Mouse (Mus musculus) embryonic facial prominence, embryonic 14.5 days (tissue): Measurements from ENCODE around the gene Pole4. TPM values are rescaled to one million over a fixed set of nuclear protein-coding genes. Genes with fewer than 3 reads are reported as not detected.

Experiments used
- ATAC-seq: fragments of 200-750 bp; cut with Nextera tagmentation; 2 replicates; pipeline ENCODE4 v1.8.0; 2017; ENCODE audit warnings: low read depth, moderate number of reproducible peaks, moderate TSS enrichment
- DNase-seq: peaks from one replicate; pipeline ENCODE4 v3.0.0-alpha.2; 2015; ENCODE audit warnings: low spot score
- H3K27ac ChIP-seq: fragments of 300-500 bp; sonication (generic); replicated peaks from 2 replicates; pipeline ENCODE4 v1.5.1; 2014; ENCODE audit warnings: low read depth, mild to moderate bottlenecking, low read length, moderate library complexity
- H3K27me3 ChIP-seq: fragments of 300-500 bp; sonication (generic); replicated peaks from 2 replicates; pipeline ENCODE4 v1.6.1; 2014; ENCODE audit warnings: low read length; ENCODE audit not compliant: control insufficient read depth, insufficient read depth
- H3K36me3 ChIP-seq: fragments of 300-500 bp; sonication (generic); 2 replicates; pipeline ENCODE4 v1.6.1; 2014; ENCODE audit warnings: low read length, mixed read lengths; ENCODE audit not compliant: control insufficient read depth, insufficient read depth
- H3K4me1 ChIP-seq: fragments of 300-500 bp; sonication (generic); 2 replicates; pipeline ENCODE4 v1.6.1; 2014; ENCODE audit warnings: antibody characterized with exemption, low read length; ENCODE audit not compliant: control insufficient read depth, insufficient read depth
- H3K4me2 ChIP-seq: fragments of 300-500 bp; sonication (generic); 2 replicates; pipeline ENCODE4 v1.6.1; 2014; ENCODE audit warnings: low read depth, mild to moderate bottlenecking, low read length, moderate library complexity, mixed read lengths
- H3K4me3 ChIP-seq: fragments of 300-500 bp; sonication (generic); 2 replicates; pipeline ENCODE4 v1.5.1; 2014; ENCODE audit warnings: low read depth, mild to moderate bottlenecking, low read length
- H3K9ac ChIP-seq: fragments of 300-500 bp; sonication (generic); 2 replicates; pipeline ENCODE4 v1.6.1; 2014; ENCODE audit warnings: low read depth, mild to moderate bottlenecking, low read length, moderate library complexity, mixed read lengths
- H3K9me3 ChIP-seq: fragments of 300-500 bp; sonication (generic); 2 replicates; pipeline ENCODE4 v1.6.1; 2016; ENCODE audit warnings: low read length; ENCODE audit not compliant: control insufficient read depth
- WGBS: fragments of 180-500 bp; shearing (Covaris S2); extraction: QIAGEN DNeasy Blood & Tissue Kit; methylation state at CpG from one replicate; pipeline ENCODE4 v1.1.7; 2014; 5-methylcytosine and 5-hydroxymethylcytosine counted together
- polyA plus RNA-seq: library from polyadenylated mRNA; unstranded; fragments of >200 nt; fragmentation: Nextera tagmentation; extraction: Ambion mirVana; gene quantifications from 2 replicates; pipeline ENCODE4 v1.2.1, GENCODE M21; 2014

The Pole4 gene
- polyA plus RNA-seq, 1 experiment from 2014 or later, result 96.9 TPM

DNA sequence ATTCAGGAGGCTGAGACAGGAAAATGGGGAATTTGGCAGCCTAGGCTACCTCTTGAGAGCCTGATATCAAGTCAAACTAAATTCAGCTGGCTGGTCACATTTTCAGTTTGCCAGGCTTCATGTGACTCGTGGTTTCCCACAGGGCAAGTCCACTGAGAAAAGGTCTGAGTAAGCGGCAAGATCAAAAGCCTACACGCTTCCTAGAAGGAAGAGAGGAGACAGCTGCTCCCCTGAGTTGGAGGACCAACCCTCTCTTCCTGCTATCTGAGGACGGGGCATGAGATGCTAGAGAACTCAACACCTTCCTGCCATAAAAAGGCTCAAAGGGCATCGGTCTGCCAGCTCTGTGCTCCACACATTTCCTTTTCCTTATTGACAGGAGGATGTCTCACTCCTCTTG lies 41.9 kb upstream of the Pole4 start:
- ATAC-seq, result no peak
- H3K4me3 ChIP-seq, result no peak overlapping the region
- 64% methylated on average over 5 of the region's 5 CpGs for WGBS

DNA sequence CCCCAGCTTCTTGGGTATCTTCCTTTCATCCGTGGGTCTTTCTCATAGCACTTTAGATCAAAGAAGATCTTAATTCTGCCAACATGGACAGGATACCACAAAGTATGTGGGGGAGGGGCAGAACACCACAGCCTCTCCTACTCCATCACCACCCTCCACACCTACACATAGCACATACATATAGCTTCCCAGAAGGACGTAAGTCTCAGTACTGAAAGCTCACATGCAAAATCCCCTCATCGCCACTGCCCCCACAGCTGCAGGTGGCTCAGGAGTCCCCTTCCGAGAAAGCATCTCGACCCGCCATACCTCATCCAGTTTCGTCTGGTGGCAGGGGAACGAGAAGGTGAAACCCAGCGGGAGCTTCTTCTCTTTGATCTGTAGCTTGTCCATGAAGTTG lies 39.4 kb upstream of the Pole4 start:
- Histone ChIP-seq H3K4me1 (0 out of 2 replicates have a peak, but pooled peaks cover 3% of the 10 kb centered on the region), H3K27ac (no peak overlapping the region), H3K9ac (no peak overlapping the region), H3K4me2 (no peak overlapping the region), H3K9me3 (no peaks in the 10 kb centered on the region), H3K36me3 (peaks cover 23% of the 10 kb centered on the region), H3K4me3 (no peak overlapping the region), H3K27me3 (no peaks in the 10 kb centered on the region)
- DNase-seq, result no peak
- ATAC-seq, result no peak
- 84% methylated on average over 9 of the region's 9 CpGs for WGBS

More for the DNA sequence above, 41.9 kb upstream of the Pole4 start:
- Histone ChIP-seq H3K4me1 (no peaks in the 10 kb centered on the region), H3K27ac (no peak overlapping the region), H3K9me3 (no peaks in the 10 kb centered on the region), H3K4me2 (no peak overlapping the region), H3K9ac (no peak overlapping the region), H3K27me3 (no peaks in the 10 kb centered on the region), H3K36me3 (peaks cover 19% of the 10 kb centered on the region)
- DNase-seq, result no peak

DNA sequence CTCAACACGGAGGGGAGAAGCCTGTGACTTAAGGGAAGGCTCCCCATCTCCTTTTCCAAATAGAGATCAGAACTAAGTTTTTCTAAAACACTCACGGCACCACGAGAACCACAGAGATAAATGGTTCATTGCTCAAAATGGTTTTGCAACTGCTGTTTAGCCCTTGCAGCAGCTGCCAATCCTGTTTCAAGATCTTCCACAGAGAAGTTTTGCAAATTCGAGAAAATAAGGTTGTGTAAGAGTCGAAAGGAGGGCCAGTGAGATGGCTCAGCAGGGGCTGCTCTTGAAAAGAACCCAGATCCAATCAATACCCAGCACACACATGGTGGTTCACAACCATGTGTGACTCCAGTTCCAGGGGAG lies 36.3 kb upstream of the Pole4 start:
- 84% methylated on average over 5 of the region's 5 CpGs for WGBS
- Histone ChIP-seq H3K4me2 (no peak overlapping the region), H3K27ac (no peak overlapping the region), H3K9ac (no peak overlapping the region), H3K4me3 (no peak overlapping the region), H3K27me3 (no peaks in the 10 kb centered on the region), H3K36me3 (peaks cover 10% of the 10 kb centered on the region), H3K4me1 (0 out of 2 replicates have a peak, but pooled peaks cover 3% of the 10 kb centered on the region), H3K9me3 (no peaks in the 10 kb centered on the region)
- no peak for ATAC-seq
- no peak for DNase-seq

DNA sequence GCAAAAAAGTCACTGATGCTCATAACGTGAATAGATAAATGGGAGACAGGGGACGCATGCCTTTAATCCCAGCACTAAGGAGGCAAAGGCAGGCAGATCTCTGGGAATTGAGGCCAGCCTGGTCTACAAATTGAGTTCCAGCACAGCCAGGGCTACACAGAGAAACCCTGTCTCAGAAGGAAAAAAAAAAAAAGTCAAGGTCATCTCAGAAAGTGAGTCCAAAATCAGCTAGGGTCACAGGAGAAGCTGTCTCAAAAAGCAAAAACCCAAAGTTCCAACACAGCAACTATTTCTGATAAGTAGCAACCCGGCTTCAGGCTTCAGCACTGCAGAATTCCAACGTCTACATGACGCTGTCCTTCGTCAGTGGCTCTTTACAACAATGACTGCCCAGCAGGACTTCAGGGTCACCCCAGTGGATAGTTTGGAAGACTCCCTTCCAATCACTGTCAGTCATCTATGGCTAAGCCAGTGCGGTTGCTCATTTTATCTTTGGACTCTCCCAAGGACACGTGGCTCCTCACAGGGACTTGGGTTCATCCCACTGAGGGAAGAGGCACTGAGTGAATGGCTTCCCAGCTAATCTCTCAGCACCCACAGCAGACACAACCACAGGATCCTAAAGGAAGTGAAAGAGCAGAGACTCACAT lies 35.8 kb upstream of the Pole4 start:
- no peak overlapping the region for H3K4me2 ChIP-seq
- H3K36me3 ChIP-seq, result peaks cover 10% of the 10 kb centered on the region
- 0 out of 2 replicates have a peak, but pooled peaks cover 3% of the 10 kb centered on the region for H3K4me1 ChIP-seq

DNA sequence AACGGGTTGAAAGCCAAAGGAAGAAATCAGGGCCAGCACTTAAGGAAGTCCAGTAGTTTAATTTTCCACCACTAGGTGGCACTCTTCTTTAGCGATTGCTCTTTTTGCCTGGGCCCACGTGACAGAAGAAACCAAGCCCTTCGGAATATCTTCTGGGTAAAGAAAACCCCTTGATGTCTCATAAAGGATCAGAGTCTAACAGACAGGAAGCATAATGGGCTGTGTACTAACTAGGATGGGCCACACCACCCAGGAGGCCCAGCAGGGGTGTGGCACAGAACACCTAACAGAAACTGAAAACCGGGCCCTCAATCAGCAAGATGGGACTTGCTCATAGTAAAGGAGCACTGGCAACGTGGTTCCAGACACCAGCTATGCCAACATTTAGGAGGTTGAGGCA lies 35.1 kb upstream of the Pole4 start:
- peak overlapping the region; percentile 33 for H3K4me2 ChIP-seq
- H3K4me3 ChIP-seq, result no peak overlapping the region
- ATAC-seq (peak; percentile 79), DNase-seq (peak; percentile 93)
- H3K9me3 ChIP-seq, result no peaks in the 10 kb centered on the region
- H3K9ac ChIP-seq, result 0 out of 2 replicates have a peak overlapping the region, but pooled peaks have one; percentile 31
- H3K36me3 ChIP-seq, result peaks cover 10% of the 10 kb centered on the region
- 0 out of 2 replicates have a peak, but pooled peaks cover 3% of the 10 kb centered on the region for H3K4me1 ChIP-seq
- no peaks in the 10 kb centered on the region for H3K27me3 ChIP-seq
- no peak overlapping the region for H3K27ac ChIP-seq
- WGBS, result 22% methylated on average over 6 of the region's 6 CpGs

More for the DNA sequence above, 35.8 kb upstream of the Pole4 start:
- no peaks in the 10 kb centered on the region for H3K9me3 ChIP-seq
- no peak overlapping the region for H3K4me3 ChIP-seq
- DNase-seq (no peak), ATAC-seq (no peak)
- no peak overlapping the region for H3K27ac ChIP-seq
- H3K9ac ChIP-seq, result 0 out of 2 replicates have a peak overlapping the region, but pooled peaks have one; percentile 31
- WGBS, result 82% methylated on average over 8 of the region's 8 CpGs
- no peaks in the 10 kb centered on the region for H3K27me3 ChIP-seq

DNA sequence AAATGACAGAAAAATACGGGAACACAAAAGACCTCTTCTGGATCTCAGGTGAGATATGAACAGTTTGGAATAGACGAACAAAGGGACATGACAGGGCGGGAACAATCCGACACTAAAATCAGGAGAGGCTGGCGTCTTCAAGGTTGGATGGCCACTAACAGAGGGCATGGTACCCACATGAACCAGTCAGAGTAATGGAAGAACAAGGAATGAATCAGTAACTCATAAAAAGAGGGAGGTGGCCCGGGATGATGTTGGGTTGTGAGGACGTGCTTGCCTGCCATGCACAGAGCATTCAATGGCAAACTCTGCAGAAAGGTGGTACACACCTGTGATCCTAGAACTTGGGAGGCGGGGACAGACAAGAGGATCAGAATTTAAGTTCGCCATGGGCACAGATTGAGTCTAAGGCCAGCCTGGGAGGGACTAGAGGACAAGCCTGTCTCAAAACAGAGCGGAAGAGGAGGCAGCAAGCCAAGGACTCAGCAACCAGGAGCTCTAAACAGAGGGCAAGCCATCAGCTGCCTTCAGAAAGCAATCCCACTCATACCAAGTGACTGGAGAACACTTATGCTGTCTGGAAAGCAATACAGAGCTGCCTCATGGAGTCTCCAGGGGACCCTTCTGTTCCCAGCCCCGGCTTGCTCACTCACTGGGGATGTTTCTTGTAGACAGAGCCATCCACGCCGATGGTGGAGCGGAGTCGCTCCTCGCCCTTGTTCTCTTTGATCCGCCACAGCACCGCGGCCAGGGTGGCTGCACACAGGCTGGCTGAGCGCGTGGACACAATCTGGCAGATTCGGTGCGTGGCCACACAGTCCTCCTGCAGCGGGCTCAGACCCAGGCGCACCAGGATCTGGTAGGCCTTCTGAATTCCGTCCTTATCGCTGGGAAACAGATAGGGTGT lies 32.7 kb upstream of the Pole4 start:
- peaks cover 27% of the 10 kb centered on the region for H3K36me3 ChIP-seq
- 96% methylated on average over 27 of the region's 27 CpGs for WGBS
- no peaks in the 10 kb centered on the region for H3K9me3 ChIP-seq
- no peaks in the 10 kb centered on the region for H3K27me3 ChIP-seq
- no peak overlapping the region for H3K4me3 ChIP-seq
- DNase-seq, result no peak
- 0 out of 2 replicates have a peak, but pooled peaks cover 3% of the 10 kb centered on the region for H3K4me1 ChIP-seq
- no peak overlapping the region for H3K4me2 ChIP-seq
- H3K27ac ChIP-seq, result no peak overlapping the region
- no peak for ATAC-seq
- H3K9ac ChIP-seq, result no peak overlapping the region

DNA sequence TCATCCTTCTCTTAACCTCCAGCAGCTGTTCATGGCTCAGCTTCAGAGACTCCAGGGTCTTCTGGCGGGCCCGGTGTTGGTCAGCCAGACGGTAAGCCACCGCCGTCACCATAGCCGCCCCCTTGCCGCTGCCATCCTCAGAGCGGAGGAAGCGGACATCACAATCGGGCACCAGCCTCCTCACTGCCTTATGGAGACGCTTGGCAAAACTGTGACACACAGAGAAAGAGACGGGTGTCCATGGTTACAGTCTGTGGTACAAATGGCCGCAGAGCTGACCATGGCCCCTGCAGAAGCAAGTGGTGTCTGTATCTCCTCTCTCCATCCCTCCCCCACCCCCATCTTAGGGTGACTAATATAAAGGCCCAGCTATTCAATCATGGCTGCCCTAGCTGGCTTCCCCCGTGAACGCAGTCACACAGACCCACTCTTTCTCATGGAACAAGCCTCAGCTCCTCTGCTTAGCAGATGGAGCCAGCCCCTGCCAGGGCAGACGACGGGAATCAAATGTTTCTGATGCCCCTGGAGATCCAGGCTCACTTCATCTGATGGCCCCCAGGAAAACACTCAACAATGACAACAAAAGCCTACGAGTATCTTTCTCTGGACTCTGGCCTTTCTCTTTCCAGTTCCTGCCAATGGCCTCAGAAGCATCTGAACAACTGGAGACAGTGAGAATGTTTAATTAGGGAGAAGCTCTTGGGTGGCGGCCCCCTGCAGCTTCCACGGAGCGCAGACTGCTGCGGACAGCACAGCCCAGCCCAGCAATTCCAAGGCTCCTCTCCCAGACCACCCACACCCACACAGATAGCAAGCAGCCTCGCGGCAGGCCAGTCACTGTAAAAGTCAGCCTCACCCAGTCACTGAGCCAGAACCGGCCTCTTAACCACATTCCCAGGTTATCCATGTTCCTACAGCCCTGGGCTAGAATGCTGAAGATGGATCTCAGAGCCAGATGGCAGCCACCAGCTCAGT lies 31.7 kb upstream of the Pole4 start:
- H3K27me3 ChIP-seq, result no peaks in the 10 kb centered on the region
- no peak overlapping the region for H3K27ac ChIP-seq
- no peak overlapping the region for H3K9ac ChIP-seq
- no peak overlapping the region for H3K4me2 ChIP-seq
- 88% methylated on average over 25 of the region's 25 CpGs for WGBS
- no peak for DNase-seq
- H3K4me1 ChIP-seq, result 0 out of 2 replicates have a peak, but pooled peaks cover 3% of the 10 kb centered on the region
- no peaks in the 10 kb centered on the region for H3K9me3 ChIP-seq
- no peak for ATAC-seq
- H3K4me3 ChIP-seq, result no peak overlapping the region
- H3K36me3 ChIP-seq, result peaks cover 21% of the 10 kb centered on the region

DNA sequence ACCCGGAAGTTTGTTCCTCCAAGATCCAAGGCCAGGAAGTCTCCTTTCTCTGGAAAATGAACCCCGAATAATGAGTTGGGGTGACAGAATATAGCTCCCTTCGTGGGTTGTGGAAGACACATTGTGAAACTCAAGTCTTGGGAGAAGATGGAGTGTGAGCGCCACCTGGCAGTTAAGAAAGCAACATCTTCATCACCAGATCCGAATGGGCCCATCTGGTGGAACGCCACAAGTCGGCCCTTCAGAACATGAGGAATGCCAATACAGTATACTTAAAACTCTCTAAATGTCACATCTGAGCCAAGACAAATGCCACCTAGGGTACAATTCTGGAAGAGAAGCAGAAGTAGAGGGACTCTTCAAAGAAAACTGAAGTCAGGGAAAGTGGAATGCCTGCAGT lies 30.2 kb upstream of the Pole4 start:
- 85% methylated on average over 7 of the region's 7 CpGs for WGBS
- H3K27me3 ChIP-seq, result no peaks in the 10 kb centered on the region
- H3K4me1 ChIP-seq, result 0 out of 2 replicates have a peak, but pooled peaks cover 2% of the 10 kb centered on the region
- DNase-seq (peak; percentile 30), ATAC-seq (no peak)
- no peak overlapping the region for H3K9ac ChIP-seq
- no peak overlapping the region for H3K27ac ChIP-seq
- H3K4me2 ChIP-seq, result no peak overlapping the region
- H3K36me3 ChIP-seq, result peaks cover 34% of the 10 kb centered on the region
- H3K4me3 ChIP-seq, result no peak overlapping the region
- H3K9me3 ChIP-seq, result no peaks in the 10 kb centered on the region
